ENCODE assay signal across 24 mouse cellular contexts in the genomic region with DNA sequence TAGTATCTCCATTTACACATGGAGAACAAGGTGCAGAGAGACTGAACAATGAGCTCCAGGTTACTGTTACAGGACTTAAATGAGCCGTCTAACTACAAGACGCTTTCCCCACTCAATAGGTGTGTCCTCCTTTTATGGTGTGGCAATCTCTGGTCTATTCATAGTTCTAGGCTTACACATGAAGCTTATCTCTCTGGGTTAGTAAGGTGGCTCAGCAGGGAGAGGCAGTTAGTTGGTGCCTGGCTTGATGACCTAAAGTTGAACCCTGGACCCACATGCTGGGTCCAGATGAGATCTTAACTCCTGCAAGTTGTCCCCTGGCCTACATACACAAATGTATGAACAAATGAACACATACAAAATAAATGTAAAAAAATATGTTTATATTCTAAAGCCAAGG. TPM values are rescaled to one million over a fixed set of nuclear protein-coding genes. Genes with fewer than 3 reads are reported as not detected.
DNase-seq lines count a peak whose midpoint lies in the region; ATAC-seq and TF ChIP-seq lines count a peak whose summit lies in the region.
"Had no signal": no experiment of that assay in that cellular context is flagged by ENCODE, and none has a peak within 500 bp of the region (broad histone marks: within the 10 kb centered on the region; RNA-seq: fewer than 3 reads in every experiment).

No protein-coding gene starts in this region.

- H3K4me3 ChIP-seq in heart, embryonic 12.5 days = no peak overlapping the region
- no peak overlapping the region for H3K4me3 ChIP-seq in heart, embryonic 15.5 days
- H3K4me3 ChIP-seq in small intestine, adult 2 months (ENCODE audit: low read depth, low read length) = no peak overlapping the region
- H3K4me3 ChIP-seq in forebrain, embryonic 13.5 days = no peak overlapping the region
- H3K4me3 ChIP-seq: left cerebral cortex, adult 2 months; limb, embryonic 10.5 days; midbrain, embryonic 12.5 days had no signal

- H3K9ac ChIP-seq in heart, embryonic 12.5 days = no peak overlapping the region
- no peak overlapping the region for H3K9ac ChIP-seq in heart, embryonic 15.5 days
- H3K9ac ChIP-seq in forebrain, embryonic 13.5 days = no peak overlapping the region
- H3K9ac ChIP-seq: midbrain, embryonic 12.5 days had no signal

- H3K27ac ChIP-seq in heart, embryonic 12.5 days (ENCODE audit: poor library complexity, severe bottlenecking) = peak overlapping the region; percentile 81
- H3K27ac ChIP-seq in heart, embryonic 15.5 days = peak overlapping the region; percentile 77
- peak overlapping the region; percentile 36; the same call in 1 of the 2 replicates for H3K27ac ChIP-seq in small intestine, adult 2 months (ENCODE audit: insufficient read depth, low read depth, low read length)
- H3K27ac ChIP-seq in forebrain, embryonic 13.5 days = no peak overlapping the region
- H3K27ac ChIP-seq: left cerebral cortex, adult 2 months; limb, embryonic 10.5 days; midbrain, embryonic 12.5 days had no signal

- intact Hi-C loops in heart, postnatal 25 days (cut with DNase I) = no loop called here

- no peaks in the 10 kb centered on the region for H3K9me3 ChIP-seq in heart, embryonic 12.5 days (replicated peaks)
- H3K9me3 ChIP-seq in heart, embryonic 15.5 days (replicated peaks) = no peaks in the 10 kb centered on the region
- no peaks in the 10 kb centered on the region for H3K9me3 ChIP-seq in forebrain, embryonic 13.5 days (replicated peaks)
- H3K9me3 ChIP-seq: limb, embryonic 10.5 days; midbrain, embryonic 12.5 days had no signal

- peaks cover 19% of the 10 kb centered on the region for H3K4me1 ChIP-seq in heart, embryonic 12.5 days (replicated peaks)
- peaks cover 12% of the 10 kb centered on the region for H3K4me1 ChIP-seq in heart, embryonic 15.5 days (replicated peaks)
- H3K4me1 ChIP-seq in small intestine, adult 2 months (ENCODE audit: control insufficient read depth, insufficient read depth, insufficient read length, low read length) = peaks cover 9% of the 10 kb centered on the region; the same call in 1 of the 2 replicates
- H3K4me1 ChIP-seq in forebrain, embryonic 13.5 days = no peaks in the 10 kb centered on the region
- H3K4me1 ChIP-seq: limb, embryonic 10.5 days; midbrain, embryonic 12.5 days had no signal

- 0 out of 2 replicates have a peak, but pooled peaks have one; percentile 39 for ATAC-seq in heart, embryonic 12.5 days (ENCODE audit: insufficient number of reproducible peaks, low FRiP score)
- peak; percentile 69 for ATAC-seq in heart, embryonic 15.5 days (replicated peaks; ENCODE audit: insufficient number of reproducible peaks, insufficient read depth, low FRiP score, low read depth)
- ATAC-seq in forebrain, embryonic 13.5 days = no peak
- ATAC-seq: Patski had no signal

- H3K4me2 ChIP-seq in heart, embryonic 12.5 days = no peak overlapping the region
- no peak overlapping the region for H3K4me2 ChIP-seq in heart, embryonic 15.5 days
- no peak overlapping the region for H3K4me2 ChIP-seq in forebrain, embryonic 13.5 days
- H3K4me2 ChIP-seq: midbrain, embryonic 12.5 days had no signal

- 42% methylated on average over 2 of the region's 2 CpGs for WGBS in heart, embryonic 12.5 days
- 52% methylated on average over 2 of the region's 2 CpGs for WGBS in heart, embryonic 15.5 days
- WGBS in large intestine, adult 2 months = 36% methylated on average over 2 of the region's 2 CpGs
- WGBS in small intestine, adult 2 months = 32% methylated on average over 2 of the region's 2 CpGs
- 88% methylated on average over 2 of the region's 2 CpGs for WGBS in forebrain, embryonic 13.5 days

- no peak for TF ChIP-seq POLR2A in small intestine, adult 2 months (IDR thresholded peaks at IDR 0.05; ENCODE audit: low read depth, low read length)

- peaks cover 50% of the 10 kb centered on the region for H3K36me3 ChIP-seq in heart, embryonic 12.5 days
- H3K36me3 ChIP-seq in heart, embryonic 15.5 days = peaks cover 27% of the 10 kb centered on the region
- H3K36me3 ChIP-seq in small intestine, adult 2 months (ENCODE audit: control insufficient read depth, insufficient read depth, low read length) = peaks cover 38% of the 10 kb centered on the region
- peaks cover 40% of the 10 kb centered on the region for H3K36me3 ChIP-seq in forebrain, embryonic 13.5 days (ENCODE audit: poor library complexity, severe bottlenecking)

- no peaks in the 10 kb centered on the region for H3K27me3 ChIP-seq in heart, embryonic 12.5 days (replicated peaks)
- H3K27me3 ChIP-seq in heart, embryonic 15.5 days = no peaks in the 10 kb centered on the region
- H3K27me3 ChIP-seq in small intestine, adult 2 months (ENCODE audit: control insufficient read depth, insufficient read depth, low read length) = no peaks in the 10 kb centered on the region
- H3K27me3 ChIP-seq in forebrain, embryonic 13.5 days = no peaks in the 10 kb centered on the region
- H3K27me3 ChIP-seq: midbrain, embryonic 12.5 days; Patski had no signal

- no peak for DNase-seq in heart, postnatal 25 days (ENCODE audit: low spot score)
- DNase-seq in large intestine, adult 2 months (ENCODE audit: low read depth, low spot score) = peak; percentile 67
- no peak for DNase-seq in adrenal gland, adult (ENCODE audit: inconsistent age in 2 of 2, low spot score in 1 of 2)
- DNase-seq in embryo, embryonic 10.5 days (ENCODE audit: low spot score) = no peak
- DNase-seq: B cell, adult 2 months; cerebellum, adult 9-10 months; gastrocnemius, postnatal 10 days; lung, adult 18-20 months; right cerebral cortex, postnatal 4 days; thymus, adult 2 months had no signal

- TF ChIP-seq CTCF in small intestine, adult 2 months (IDR thresholded peaks at IDR 0.05; ENCODE audit: extremely low read depth, insufficient read length, insufficient replicate concordance, low read depth, low read length) = no peak

RNA-seq across cellular contexts. Expression of a gene that starts 24.3 kb away (rescaled TPM):
- 2.1 and 2.9 TPM in 2 replicates for polyA plus RNA-seq in heart, embryonic 12.5 days (2016; fragmentation: Nextera tagmentation; extraction: Ambion mirVana)
- under 1 TPM; 0.75 to 0.95 TPM for total RNA-seq in heart, postnatal 25 days (2021)
- polyA plus RNA-seq in heart, embryonic 15.5 days (2015; fragmentation: Nextera tagmentation; extraction: Ambion mirVana) = 0.49 and 0.77 TPM in 2 replicates
- polyA plus RNA-seq in large intestine, adult 2 months (2012; rRNA removed) = 838 and 1,191 TPM in 2 replicates
- 102 and 424 TPM in 2 replicates for polyA plus RNA-seq in small intestine, adult 2 months (2012; rRNA removed)
- 0.25 and 0.49 TPM in 2 replicates for polyA plus RNA-seq in forebrain, embryonic 13.5 days (2015; fragmentation: Nextera tagmentation; extraction: Ambion mirVana)
- total RNA-seq: gastrocnemius, postnatal 10 days; layer of hippocampus, adult 8-10 months; left cerebral cortex, adult 2 months had no signal

RNA-seq across cellular contexts. Expression of a gene that starts 32.6 kb away (rescaled TPM):
- polyA plus RNA-seq in heart, embryonic 12.5 days (2016; fragmentation: Nextera tagmentation; extraction: Ambion mirVana) = not detected in 2 replicates
- total RNA-seq in heart, postnatal 25 days (2021) = not detected
- polyA plus RNA-seq in heart, embryonic 15.5 days (2015; fragmentation: Nextera tagmentation; extraction: Ambion mirVana) = not detected in 2 replicates
- 1.9 and 3.1 TPM in 2 replicates for polyA plus RNA-seq in large intestine, adult 2 months (2012; rRNA removed)
- 0.18 and 0.42 TPM in 2 replicates for polyA plus RNA-seq in small intestine, adult 2 months (2012; rRNA removed)
- polyA plus RNA-seq in forebrain, embryonic 13.5 days (2015; fragmentation: Nextera tagmentation; extraction: Ambion mirVana) = not detected in 2 replicates
- total RNA-seq: adrenal gland, postnatal 4 days; gastrocnemius, postnatal 10 days; left cerebral cortex, adult 2 months had no signal
- polyA plus RNA-seq: embryonic facial prominence, embryonic 14.5 days; hindbrain, embryonic 11.5 days; kidney, embryonic 16.5 days; limb, embryonic 10.5 days; midbrain, embryonic 12.5 days; neural tube, embryonic 14.5 days; Patski; thymus, adult 2 months had no signal

RNA-seq across cellular contexts. Expression of a gene that starts 32.7 kb away (rescaled TPM):
- 43.2 and 48.9 TPM in 2 replicates for polyA plus RNA-seq in heart, embryonic 12.5 days (2016; fragmentation: Nextera tagmentation; extraction: Ambion mirVana)
- 100 to 1,000 TPM; 122 to 126 TPM for total RNA-seq in heart, postnatal 25 days (2021)
- 38.1 and 44.3 TPM in 2 replicates for polyA plus RNA-seq in heart, embryonic 15.5 days (2015; fragmentation: Nextera tagmentation; extraction: Ambion mirVana)
- polyA plus RNA-seq in large intestine, adult 2 months (2012; rRNA removed) = 24.5 and 73.7 TPM in 2 replicates
- 55.4 and 115 TPM in 2 replicates for polyA plus RNA-seq in small intestine, adult 2 months (2012; rRNA removed)
- 44.1 and 48.1 TPM in 2 replicates for polyA plus RNA-seq in forebrain, embryonic 13.5 days (2015; fragmentation: Nextera tagmentation; extraction: Ambion mirVana)

RNA-seq across cellular contexts. Expression of a gene that starts 43.9 kb away (rescaled TPM):
- polyA plus RNA-seq in heart, embryonic 12.5 days (2016; fragmentation: Nextera tagmentation; extraction: Ambion mirVana) = 21.6 and 27.1 TPM in 2 replicates
- 1 to 10 TPM; 7.4 to 8.0 TPM for total RNA-seq in heart, postnatal 25 days (2021)
- polyA plus RNA-seq in heart, embryonic 15.5 days (2015; fragmentation: Nextera tagmentation; extraction: Ambion mirVana) = 21.1 and 22.5 TPM in 2 replicates
- polyA plus RNA-seq in large intestine, adult 2 months (2012; rRNA removed) = 2.4 and 3.2 TPM in 2 replicates
- polyA plus RNA-seq in small intestine, adult 2 months (2012; rRNA removed) = 1.3 and 1.4 TPM in 2 replicates
- 34.5 and 37.5 TPM in 2 replicates for polyA plus RNA-seq in forebrain, embryonic 13.5 days (2015; fragmentation: Nextera tagmentation; extraction: Ambion mirVana)

Comparison
In these comparisons a context has a peak if more than half of its experiments do, and no peak if none do; other contexts are left out.
1. RNA of a gene that starts 24.3 kb away (polyA plus RNA-seq): 838 to 1,191 TPM in large intestine, adult 2 months and 102 to 424 TPM in small intestine, adult 2 months; 2.1 to 2.9 TPM in heart, embryonic 12.5 days, 0.49 to 0.77 TPM in heart, embryonic 15.5 days and 0.25 to 0.49 TPM in forebrain, embryonic 13.5 days; every median in the first group is over 10 times any median in the second.